Mouse (Mus musculus) small intestine, adult 2 months (tissue): ENCODE results near the gene Kpna7. TPM values are rescaled to one million over a fixed set of nuclear protein-coding genes. Genes with fewer than 3 reads are reported as not detected.

Experiments
- H3K27ac ChIP-seq: fragments of 200-500 bp; 2 replicates; pipeline ENCODE4 v1.5.1; 2012; ENCODE audit warnings: low read depth, low read length, control low read depth, inconsistent platforms; ENCODE audit not compliant: insufficient read depth
- H3K27me3 ChIP-seq: fragments of 200-500 bp; 2 replicates; pipeline ENCODE4 v1.6.1; 2012; ENCODE audit warnings: mild to moderate bottlenecking, moderate library complexity, low read length, inconsistent platforms; ENCODE audit not compliant: control insufficient read depth, insufficient read depth
- H3K36me3 ChIP-seq: fragments of 200-500 bp; 2 replicates; pipeline ENCODE4 v1.6.1; 2012; ENCODE audit warnings: mild to moderate bottlenecking, low read length, control low read depth, inconsistent platforms; ENCODE audit not compliant: control insufficient read depth, insufficient read depth
- H3K4me1 ChIP-seq: fragments of 200-500 bp; 2 replicates; pipeline ENCODE4 v1.6.1; 2012; ENCODE audit warnings: low read length, inconsistent platforms, mixed read lengths; ENCODE audit not compliant: control insufficient read depth, insufficient read depth, insufficient read length
- H3K4me3 ChIP-seq: fragments of 200-500 bp; 2 replicates; pipeline ENCODE4 v1.5.1; 2012; ENCODE audit warnings: low read depth, mild to moderate bottlenecking, control low read depth, inconsistent platforms, low read length, moderate library complexity
- CTCF ChIP-seq: fragments of 200-500 bp; IDR thresholded peaks from 2 replicates; pipeline ENCODE4 v1.5.1; 2012; ENCODE audit warnings: low read depth, mild to moderate bottlenecking, control low read depth, inconsistent platforms, low read length, moderate library complexity, mixed read lengths; ENCODE audit not compliant: insufficient replicate concordance, insufficient read length; ENCODE audit errors: extremely low read depth
- POLR2A ChIP-seq: fragments of 200-500 bp; IDR thresholded peaks from 2 replicates; pipeline ENCODE4 v1.6.1; 2012; ENCODE audit warnings: low read depth, mild to moderate bottlenecking, control low read depth, inconsistent platforms, low read length, moderate library complexity
- WGBS: fragments of 180-500 bp; shearing (Covaris S2); methylation state at CpG from one replicate; pipeline ENCODE4 v1.1.7; 2018; 5-methylcytosine and 5-hydroxymethylcytosine counted together
- polyA plus RNA-seq: library from polyadenylated mRNA; depleted of rRNA; stranded (reverse); fragments of >200 nt; gene quantifications from 2 replicates; pipeline ENCODE4 v1.2.3, GENCODE M21; 2012

Kpna7 gene
- polyA plus RNA-seq, 1 experiment: not detected

- 84% methylated on average over 1 of the region's 1 CpGs for WGBS
- Histone ChIP-seq H3K4me1 (no peaks in the 10 kb centered on the region), H3K27me3 (no peaks in the 10 kb centered on the region), H3K27ac (no peak overlapping the region), H3K36me3 (no peaks in the 10 kb centered on the region), H3K4me3 (no peak overlapping the region)
- TF ChIP-seq CTCF (no peak), POLR2A (no peak)
Observed at GRCm38 (mm10) chr5:145014278-145014677, 69.6 kb downstream of the Kpna7 start.

- Histone ChIP-seq H3K4me1 (peaks cover 2% of the 10 kb centered on the region; the same call in 1 of the 2 replicates), H3K27me3 (no peaks in the 10 kb centered on the region), H3K36me3 (no peaks in the 10 kb centered on the region), H3K27ac (no peak overlapping the region), H3K4me3 (no peak overlapping the region)
- 83% methylated on average over 15 of the region's 15 CpGs for WGBS
- TF ChIP-seq POLR2A (no peak), CTCF (no peak)
Observed at GRCm38 (mm10) chr5:145008878-145009659, 74.8 kb downstream of the Kpna7 start.

- TF ChIP-seq POLR2A (no peak), CTCF (no peak)
- H3K27me3 ChIP-seq: no peaks in the 10 kb centered on the region
- peaks cover 2% of the 10 kb centered on the region; the same call in 1 of the 2 replicates for H3K4me1 ChIP-seq
- WGBS: 72% methylated on average over 6 of the region's 6 CpGs
- no peaks in the 10 kb centered on the region for H3K36me3 ChIP-seq
- H3K27ac ChIP-seq: no peak overlapping the region
- H3K4me3 ChIP-seq: no peak overlapping the region
Observed at GRCm38 (mm10) chr5:145005596-145005995, 78.2 kb downstream of the Kpna7 start.

GRCm38 (mm10) chr5:145004495-145004894 is 79.3 kb downstream of the Kpna7 start:
- WGBS: 37% methylated on average over 9 of the region's 9 CpGs
- Histone ChIP-seq H3K27ac (no peak overlapping the region), H3K4me3 (no peak overlapping the region), H3K4me1 (peaks cover 2% of the 10 kb centered on the region; the same call in 1 of the 2 replicates), H3K36me3 (no peaks in the 10 kb centered on the region), H3K27me3 (no peaks in the 10 kb centered on the region)
- no peak for TF ChIP-seq POLR2A
- TF ChIP-seq CTCF: no peak

- peaks cover 2% of the 10 kb centered on the region; the same call in 1 of the 2 replicates for H3K4me1 ChIP-seq
Observed at GRCm38 (mm10) chr5:145003362-145003761, 80.5 kb downstream of the Kpna7 start.

GRCm38 (mm10) chr5:144998491-144998890 is 85.3 kb downstream of the Kpna7 start:
- Histone ChIP-seq H3K27ac (no peak overlapping the region), H3K27me3 (no peaks in the 10 kb centered on the region), H3K4me1 (no peaks in the 10 kb centered on the region), H3K4me3 (no peak overlapping the region), H3K36me3 (no peaks in the 10 kb centered on the region)
- peak; percentile 61; the same call in 1 of the 2 replicates for TF ChIP-seq CTCF
- no peak for TF ChIP-seq POLR2A
- WGBS: 61% methylated on average over 2 of the region's 2 CpGs

More at GRCm38 (mm10) chr5:145003362-145003761, 80.5 kb downstream of the Kpna7 start:
- no peaks in the 10 kb centered on the region for H3K36me3 ChIP-seq
- TF ChIP-seq POLR2A (no peak), CTCF (no peak)
- H3K27me3 ChIP-seq: no peaks in the 10 kb centered on the region
- WGBS: 88% methylated on average over 3 of the region's 3 CpGs
- H3K27ac ChIP-seq: no peak overlapping the region
- H3K4me3 ChIP-seq: no peak overlapping the region

- Histone ChIP-seq H3K27ac (no peak overlapping the region), H3K27me3 (no peaks in the 10 kb centered on the region), H3K4me3 (no peak overlapping the region), H3K4me1 (peaks cover 8% of the 10 kb centered on the region; the same call in 1 of the 2 replicates), H3K36me3 (no peaks in the 10 kb centered on the region)
- WGBS: 40% methylated on average over 5 of the region's 5 CpGs
- no peak for TF ChIP-seq POLR2A
- TF ChIP-seq CTCF: no peak
Observed at GRCm38 (mm10) chr5:144990481-144990880, 93.3 kb downstream of the Kpna7 start.
